Comparison of ENCODE assay signal across 19 mouse cellular contexts in the genomic region with DNA sequence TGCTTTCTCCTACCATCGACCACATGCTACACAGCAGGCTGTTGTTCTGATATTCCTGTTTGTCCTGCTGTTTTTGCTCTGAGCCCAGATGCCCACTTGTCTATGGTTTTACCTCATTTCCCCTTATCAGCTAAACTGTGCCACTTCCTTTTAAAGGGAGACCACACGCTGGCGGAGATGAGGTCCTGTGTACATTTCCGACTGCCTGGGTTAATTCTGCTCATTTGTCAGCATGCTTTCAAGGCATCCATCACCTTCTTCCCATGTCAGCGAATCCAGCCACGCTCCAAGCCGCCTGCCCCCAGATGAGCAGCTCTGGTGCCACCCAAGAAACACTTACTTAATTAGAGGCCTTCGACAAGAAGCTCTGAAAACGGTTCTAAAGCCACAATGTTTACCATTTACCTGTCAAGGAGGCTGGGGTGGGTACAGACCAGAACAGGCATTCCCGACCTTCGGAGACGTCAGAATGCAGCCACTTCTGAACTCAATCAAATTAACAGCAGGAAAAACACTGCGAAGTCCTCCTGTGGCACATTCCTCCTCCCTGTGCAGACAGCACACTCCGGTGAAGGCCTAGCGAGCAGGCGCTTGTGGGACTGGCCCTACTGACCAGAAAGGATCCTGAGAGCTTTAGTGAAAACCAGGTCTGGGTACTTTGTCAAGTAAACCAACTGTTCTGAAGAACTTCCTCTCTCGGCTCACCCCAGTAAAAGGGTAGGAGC. TPM values are rescaled to one million over a fixed set of nuclear protein-coding genes. Genes with fewer than 3 reads are reported as not detected.
A peak's percentile ranks its signal among the peaks of the same experiment; 100 is the strongest.
DNase-seq lines count a peak whose midpoint lies in the region; ATAC-seq and TF ChIP-seq lines count a peak whose summit lies in the region.
"Had no signal": no experiment of that assay in that cellular context is flagged by ENCODE, and none has a peak within 500 bp of the region (broad histone marks: within the 10 kb centered on the region; RNA-seq: fewer than 3 reads in every experiment).

No protein-coding gene starts in this region.

- H3K27ac ChIP-seq in kidney, embryonic 14.5 days (ENCODE audit: low read depth, low read length): peak overlapping the region; percentile 62; the same call in 1 of the 2 replicates
- no peak overlapping the region for H3K27ac ChIP-seq in MEL (ENCODE audit: control insufficient read depth, low read depth, low read length)
- no peak overlapping the region for H3K27ac ChIP-seq in limb, embryonic 11.5 days (replicated peaks; ENCODE audit: low read depth, low read length)
- H3K27ac ChIP-seq: forebrain, embryonic 10.5 days; heart, embryonic 15.5 days; hindbrain, embryonic 15.5 days; midbrain, embryonic 10.5 days; neural tube, embryonic 13.5 days had no signal

- no peak for ATAC-seq in kidney, embryonic 14.5 days (ENCODE audit: low FRiP score, low TSS enrichment)
- no peak for ATAC-seq in limb, embryonic 11.5 days (ENCODE audit: insufficient number of reproducible peaks, low FRiP score, low TSS enrichment, low read depth)
- ATAC-seq: activated CD4-positive, CD25-positive, alpha-beta regulatory T cell, adult 4 months; Patski had no signal

- no peak for TF ChIP-seq EP300 in MEL (IDR thresholded peaks at IDR 0.05; ENCODE audit: low read depth in 1 of 2, low read length in 2 of 2)

- H3K4me2 ChIP-seq in kidney, embryonic 14.5 days (replicated peaks; ENCODE audit: low read depth, low read length): no peak overlapping the region
- no peak overlapping the region for H3K4me2 ChIP-seq in limb, embryonic 11.5 days (ENCODE audit: low read depth, severe bottlenecking)
- H3K4me2 ChIP-seq: heart, embryonic 15.5 days; hindbrain, embryonic 15.5 days; lung, embryonic 14.5 days; neural tube, embryonic 13.5 days had no signal

- no peak for TF ChIP-seq CTCF in MEL (IDR thresholded peaks at IDR 0.05 in 2 of 3, conservative IDR thresholded peaks at IDR 0.05 in 1 of 3; ENCODE audit: control insufficient read depth in 1 of 3, insufficient read depth in 1 of 3, low read depth in 2 of 3, low read length in 3 of 3, poor library complexity in 1 of 3, severe bottlenecking in 1 of 3)

- no peak for TF ChIP-seq RAD21 in MEL (IDR thresholded peaks at IDR 0.05; ENCODE audit: low read depth, low read length)

- no peak for DNase-seq in kidney, postnatal 14 days
- DNase-seq in 416B (ENCODE audit: low read depth) (peak; percentile 63), MEL (ENCODE audit: low read depth, low spot score) (peak; percentile 11)
- DNase-seq in limb, embryonic 11.5 days (ENCODE audit: low spot score): peak; percentile 30
- DNase-seq in urinary bladder, adult 2 months (ENCODE audit: low spot score): no peak
- no peak for DNase-seq in adrenal gland, postnatal 14 days
- DNase-seq: cerebellum, adult 9-11 months; kidney, adult 11 months; lung, embryonic 14.5 days; thymus, postnatal 25 days had no signal

- no peaks in the 10 kb centered on the region for H3K36me3 ChIP-seq in kidney, embryonic 14.5 days (ENCODE audit: control insufficient read depth, insufficient read depth, low read length)
- H3K36me3 ChIP-seq in MEL (ENCODE audit: control insufficient read depth in 1 of 2, insufficient read depth in 2 of 2, low read length in 2 of 2): no peaks in the 10 kb centered on the region
- no peaks in the 10 kb centered on the region for H3K36me3 ChIP-seq in limb, embryonic 11.5 days (ENCODE audit: control insufficient read depth, insufficient read depth, low read length)
- H3K36me3 ChIP-seq: heart, embryonic 15.5 days; hindbrain, embryonic 15.5 days; midbrain, embryonic 10.5 days; neural tube, embryonic 13.5 days had no signal

- no peak overlapping the region for H3K9ac ChIP-seq in kidney, embryonic 14.5 days (ENCODE audit: low read depth, low read length)
- no peak overlapping the region for H3K9ac ChIP-seq in MEL (ENCODE audit: control insufficient read depth, low read depth, low read length, poor library complexity, severe bottlenecking)
- H3K9ac ChIP-seq in limb, embryonic 11.5 days (ENCODE audit: low read length): peak overlapping the region; percentile 34; the same call in 1 of the 2 replicates
- H3K9ac ChIP-seq: heart, embryonic 15.5 days; hindbrain, embryonic 15.5 days; lung, embryonic 14.5 days; neural tube, embryonic 13.5 days had no signal

- H3K27me3 ChIP-seq in kidney, embryonic 14.5 days (ENCODE audit: control insufficient read depth, insufficient read depth, low read length): no peaks in the 10 kb centered on the region
- no peaks in the 10 kb centered on the region for H3K27me3 ChIP-seq in MEL (ENCODE audit: control insufficient read depth in 1 of 2, insufficient read depth in 2 of 2, low read length in 2 of 2)
- H3K27me3 ChIP-seq in limb, embryonic 11.5 days (ENCODE audit: control insufficient read depth, insufficient read depth, low read length): no peaks in the 10 kb centered on the region
- H3K27me3 ChIP-seq: heart, embryonic 15.5 days; hindbrain, embryonic 15.5 days; neural tube, embryonic 13.5 days; Patski had no signal

- no peak overlapping the region for H3K4me3 ChIP-seq in kidney, embryonic 14.5 days (ENCODE audit: low read length)
- no peak overlapping the region for H3K4me3 ChIP-seq in MEL (ENCODE audit: control insufficient read depth in 1 of 2, insufficient read depth in 1 of 2, low read depth in 2 of 2, low read length in 2 of 2)
- H3K4me3 ChIP-seq in limb, embryonic 11.5 days (ENCODE audit: low read depth, low read length): no peak overlapping the region
- H3K4me3 ChIP-seq: forebrain, embryonic 10.5 days; heart, embryonic 15.5 days; hindbrain, embryonic 15.5 days; midbrain, embryonic 10.5 days; neural tube, embryonic 13.5 days had no signal

- TF ChIP-seq POLR2A in MEL (IDR thresholded peaks at IDR 0.05; ENCODE audit: control insufficient read depth in 1 of 2, insufficient read depth in 1 of 2, low read depth in 1 of 2, low read length in 2 of 2, poor library complexity in 1 of 2): no peak

- peaks cover 11% of the 10 kb centered on the region for H3K4me1 ChIP-seq in kidney, embryonic 14.5 days (ENCODE audit: control insufficient read depth, insufficient read depth, low read length)
- no peaks in the 10 kb centered on the region for H3K4me1 ChIP-seq in MEL (ENCODE audit: control insufficient read depth in 1 of 2, insufficient read depth in 2 of 2, low read length in 2 of 2)
- peaks cover 5% of the 10 kb centered on the region; the same call in 1 of the 2 replicates for H3K4me1 ChIP-seq in limb, embryonic 11.5 days (ENCODE audit: control insufficient read depth, insufficient read depth, low read length)

- WGBS in kidney, embryonic 14.5 days: 25% methylated on average over 17 of the region's 17 CpGs
- WGBS in limb, embryonic 11.5 days: 27% methylated on average over 17 of the region's 17 CpGs

- H3K79me2 ChIP-seq in MEL (ENCODE audit: control insufficient read depth, insufficient read depth, low read length, poor library complexity): no peaks in the 10 kb centered on the region

- no peaks in the 10 kb centered on the region for H3K9me3 ChIP-seq in kidney, embryonic 14.5 days (ENCODE audit: control insufficient read depth, low read length)
- no peaks in the 10 kb centered on the region for H3K9me3 ChIP-seq in MEL (replicated peaks; ENCODE audit: insufficient read depth, low read length)
- no peaks in the 10 kb centered on the region for H3K9me3 ChIP-seq in limb, embryonic 11.5 days (ENCODE audit: control insufficient read depth, low read length)
- H3K9me3 ChIP-seq: heart, embryonic 15.5 days; hindbrain, embryonic 15.5 days; midbrain, embryonic 10.5 days; neural tube, embryonic 13.5 days had no signal

TF ChIP-seq in MEL, 35 proteins besides CTCF, POLR2A, EP300 and RAD21:
- TF ChIP-seq SIN3A (IDR thresholded peaks at IDR 0.05; ENCODE audit: low read length) (no peak), ELF1 (IDR thresholded peaks at IDR 0.05; ENCODE audit: low read depth, low read length) (no peak), RCOR1 (IDR thresholded peaks at IDR 0.05; ENCODE audit: low read depth, low read length) (no peak), MXI1 (IDR thresholded peaks at IDR 0.05; ENCODE audit: low read depth, low read length) (no peak), USF2 (IDR thresholded peaks at IDR 0.05; ENCODE audit: borderline replicate concordance in 1 of 2, insufficient read depth in 1 of 2, low read depth in 1 of 2, low read length in 2 of 2) (no peak), ZMIZ1 (IDR thresholded peaks at IDR 0.05; ENCODE audit: low read depth, low read length) (no peak), TCF12 (IDR thresholded peaks at IDR 0.05; ENCODE audit: low read depth, low read length) (no peak), SMC3 (IDR thresholded peaks at IDR 0.05; ENCODE audit: low read depth, low read length) (no peak), TAL1 (IDR thresholded peaks at IDR 0.05; ENCODE audit: low read length) (no peak)

RNA-seq across cellular contexts. Expression of a gene that starts 16.3 kb away (rescaled TPM):
- polyA plus RNA-seq in kidney, embryonic 14.5 days (2014; fragmentation: Nextera tagmentation; extraction: Ambion mirVana): 16.6 and 19.3 TPM in 2 replicates
- not detected in 2 replicates for total RNA-seq in MEL (2012; rRNA removed)
- not detected for polyA plus RNA-seq in MEL (2012; ENCODE audit: insufficient read depth in 1 of 2, insufficient read length in 2 of 2, low read depth in 1 of 2, low replicate concordance in 2 of 2, missing spikeins in 1 of 2)
- polyA plus RNA-seq in limb, embryonic 11.5 days (2014; fragmentation: Nextera tagmentation; extraction: Ambion mirVana): 4.4 and 5.1 TPM in 2 replicates
- polyA plus RNA-seq in urinary bladder, adult 2 months (2012; rRNA removed): 71.6 and 95.8 TPM in 2 replicates
- 17.2 and 27.3 TPM in 2 replicates for total RNA-seq in adrenal gland, postnatal 14 days (2021)
- total RNA-seq: monocyte, adult 5-6 weeks had no signal
- polyA plus RNA-seq: activated CD4-positive, CD25-positive, alpha-beta regulatory T cell, adult 4 months had no signal

Comparison
In these comparisons a context has a peak if more than half of its experiments do, and no peak if none do; other contexts are left out.
1. DNase-seq: peak in 416B (single experiment), MEL (single experiment) and limb, embryonic 11.5 days (single experiment); none in kidney, postnatal 14 days (single experiment), urinary bladder, adult 2 months (single experiment) and adrenal gland, postnatal 14 days (single experiment).